Mouse (Mus musculus): ENCODE data around the gene Nob1.

Nob1 gene

GRCm38 (mm10) chr8:107424597-107425229 is at the start of gene Nob1:
Nob1 (minus strand) TSS chr8:107425051.
- DNase-seq (ENCODE audit: low spot score in 2 of 2): peak; percentile 97

- no peak for DNase-seq (ENCODE audit: low spot score in 2 of 2)
Measured at GRCm38 (mm10) chr8:107473369-107473768, 48.5 kb upstream of the Nob1 start.

DNA sequence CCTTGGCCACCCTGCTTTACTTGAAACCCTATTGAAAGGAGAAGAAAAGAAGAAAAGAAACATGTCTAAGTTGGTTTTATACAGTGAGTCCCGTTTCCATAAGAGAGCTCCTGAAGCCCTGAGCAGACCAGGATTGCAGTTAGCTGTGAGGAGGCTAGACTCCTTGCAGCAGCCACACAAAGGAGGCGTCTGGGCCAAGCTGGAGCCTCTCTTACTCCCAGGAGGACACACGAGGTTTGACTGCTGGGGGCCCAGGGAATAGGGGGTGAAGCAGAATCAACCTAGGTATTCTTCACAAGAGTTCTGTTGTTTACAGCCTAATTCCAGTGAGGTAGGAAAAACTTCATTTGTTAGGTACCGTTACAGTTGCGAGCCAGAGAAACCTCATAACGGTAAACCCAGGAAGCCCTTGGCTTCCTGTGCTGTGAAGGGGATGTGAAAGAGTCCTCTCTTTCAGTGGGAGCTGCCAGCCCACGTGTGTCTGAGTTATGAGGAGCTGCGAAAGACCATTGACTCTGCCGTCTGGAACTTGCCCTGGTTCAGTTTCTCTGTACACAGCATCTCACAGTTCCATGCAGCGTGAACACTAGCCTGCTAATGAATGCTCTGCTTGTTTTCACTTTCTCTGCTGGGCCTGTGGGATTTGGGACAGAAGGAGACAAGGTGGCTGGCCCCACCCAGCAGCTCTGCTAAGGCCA is 47.7 kb upstream of the Nob1 start:
- no peak for DNase-seq (ENCODE audit: low spot score in 2 of 2)

DNA sequence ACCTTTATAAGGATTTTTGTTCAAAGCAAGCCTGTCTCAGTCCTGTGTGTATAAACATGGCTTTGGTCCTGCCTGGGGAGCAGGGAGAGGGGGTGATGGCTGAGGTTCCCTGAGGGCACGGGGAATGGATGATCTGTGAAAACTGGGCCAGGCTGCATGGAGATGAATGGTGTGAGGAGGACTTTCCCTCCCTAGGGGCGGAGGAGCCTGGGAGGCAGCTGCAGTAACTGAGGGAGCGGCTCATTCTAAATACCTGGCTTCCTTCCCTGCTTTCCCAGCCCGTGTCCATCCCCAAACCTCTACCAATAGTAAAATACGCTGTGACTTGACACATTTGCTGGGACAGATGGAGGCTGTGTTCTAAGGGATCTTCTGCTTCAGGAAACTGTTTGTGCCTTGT is 45.5 kb upstream of the Nob1 start:
- DNase-seq (ENCODE audit: low spot score in 2 of 2): no peak

DNA sequence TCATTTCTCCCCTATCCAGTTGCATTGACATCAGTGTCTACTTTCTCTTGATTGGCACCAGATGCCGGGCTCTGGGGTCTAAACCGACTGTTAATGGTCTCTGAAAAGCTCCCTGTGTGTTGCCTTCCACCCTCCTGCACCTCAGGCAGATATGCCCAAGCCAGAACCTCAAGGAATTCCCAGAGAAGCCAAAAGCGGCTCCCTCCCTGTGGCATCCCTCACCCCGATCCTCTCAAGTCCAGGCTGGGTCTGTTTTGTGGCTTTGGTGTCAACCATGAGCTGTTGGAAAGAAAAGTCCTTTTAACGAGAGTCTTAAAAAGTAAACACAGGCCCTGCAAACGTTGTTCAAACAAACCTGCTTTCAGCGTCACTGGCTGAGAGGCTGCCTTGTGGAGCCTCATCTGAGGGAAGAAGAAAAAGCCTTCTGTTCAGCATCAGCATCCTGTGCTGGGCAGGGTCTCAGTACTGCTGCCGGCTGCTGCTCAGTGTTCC is 44.0 kb upstream of the Nob1 start:
- no peak for DNase-seq (ENCODE audit: low spot score in 2 of 2)

DNA sequence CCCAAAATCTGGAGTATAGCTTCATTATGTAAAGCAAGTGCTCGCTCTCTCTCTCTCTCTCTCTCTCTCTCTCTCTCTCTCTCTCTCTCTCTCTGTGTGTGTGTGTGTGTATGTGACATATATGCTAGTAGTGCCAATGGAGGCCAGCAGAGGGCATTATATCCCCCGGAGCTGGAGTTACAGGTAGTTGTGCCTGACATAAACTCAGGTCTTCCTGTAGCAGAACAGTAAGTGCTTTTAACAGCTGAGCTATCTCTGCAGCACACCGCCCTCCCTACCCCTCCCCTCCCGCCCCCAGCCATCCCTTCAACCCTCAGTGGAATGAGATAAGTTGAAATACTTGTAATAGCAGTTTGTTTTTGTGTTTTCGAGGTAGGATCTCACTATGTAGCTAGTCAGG is 41.8 kb upstream of the Nob1 start:
- no peak for DNase-seq (ENCODE audit: low spot score in 2 of 2)

GRCm38 (mm10) chr8:107465332-107465990 is 40.6 kb upstream of the Nob1 start:
- no peak for DNase-seq (ENCODE audit: low spot score in 2 of 2)

GRCm38 (mm10) chr8:107462423-107462822 is 37.6 kb upstream of the Nob1 start:
- no peak for DNase-seq (ENCODE audit: low spot score in 2 of 2)

GRCm38 (mm10) chr8:107458281-107458680 is 33.4 kb upstream of the Nob1 start:
- no peak for DNase-seq (ENCODE audit: low spot score in 2 of 2)

GRCm38 (mm10) chr8:107457725-107458124 is 32.9 kb upstream of the Nob1 start:
- no peak for DNase-seq (ENCODE audit: low spot score in 2 of 2)

GRCm38 (mm10) chr8:107455268-107455667 is 30.4 kb upstream of the Nob1 start:
- peak in 1 of 2 experiments; percentile 18 for DNase-seq (ENCODE audit: low spot score in 2 of 2)

GRCm38 (mm10) chr8:107453386-107453785 is 28.5 kb upstream of the Nob1 start:
- DNase-seq (ENCODE audit: low spot score in 2 of 2): no peak

DNA sequence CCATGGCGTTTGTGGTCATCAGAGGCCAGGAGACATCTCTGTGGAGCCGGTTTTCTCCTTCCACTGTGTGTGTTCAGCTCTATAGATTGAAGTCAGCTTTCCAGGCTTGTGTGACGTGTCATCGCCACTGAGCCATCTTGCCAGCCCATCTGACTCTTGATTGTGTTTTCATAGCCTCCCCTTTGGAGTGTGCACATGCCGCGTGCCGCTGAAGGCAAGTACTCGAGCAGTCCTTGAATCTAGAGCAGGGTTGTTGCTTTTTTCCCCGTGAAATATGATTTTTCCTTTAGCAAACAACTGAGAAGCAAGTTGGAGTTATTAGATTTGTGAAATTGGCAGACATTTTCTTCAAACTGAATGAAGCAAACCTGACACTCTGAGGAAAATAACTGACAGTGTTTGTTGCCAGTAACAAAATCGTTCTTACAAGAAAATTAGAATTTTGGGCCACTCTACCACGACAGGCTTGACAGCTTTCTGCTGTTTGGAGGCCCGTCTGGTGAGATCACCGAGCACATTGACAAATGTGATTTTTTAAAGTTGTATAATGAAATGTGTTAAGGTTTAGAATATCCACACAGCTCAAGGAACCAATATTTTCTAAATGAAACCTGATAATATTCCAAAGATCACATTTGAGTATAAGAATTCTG is 26.7 kb upstream of the Nob1 start:
- no peak for DNase-seq (ENCODE audit: low spot score in 2 of 2)

- DNase-seq (ENCODE audit: low spot score in 2 of 2): no peak
Measured at GRCm38 (mm10) chr8:107449655-107450054, 24.8 kb upstream of the Nob1 start.

GRCm38 (mm10) chr8:107449130-107449529 is 24.3 kb upstream of the Nob1 start:
- no peak for DNase-seq (ENCODE audit: low spot score in 2 of 2)

DNA sequence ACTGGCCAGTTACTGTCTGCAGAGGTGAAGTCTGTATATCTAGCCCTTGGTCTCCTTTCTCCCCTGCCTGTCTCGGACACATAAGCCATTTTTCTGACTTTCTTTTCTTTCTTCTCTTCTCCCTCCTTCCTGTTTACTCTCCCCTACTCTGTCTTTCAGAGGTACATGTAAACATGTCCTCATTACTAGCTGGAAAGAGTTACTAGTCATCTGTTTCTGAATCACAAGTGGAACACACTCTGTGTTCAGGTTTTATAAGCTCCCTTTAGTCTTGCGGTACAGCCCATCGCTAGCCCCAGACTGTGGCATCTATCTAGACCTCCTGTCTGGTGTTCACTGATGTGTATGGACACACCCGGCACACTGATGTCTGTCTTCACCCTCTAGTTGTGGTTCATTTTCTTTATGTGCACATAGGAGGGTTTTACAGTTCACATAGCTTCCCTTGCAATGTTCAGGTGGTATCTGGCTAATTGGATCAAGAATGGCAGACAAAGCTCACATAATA is 23.6 kb upstream of the Nob1 start:
- DNase-seq (ENCODE audit: low spot score in 2 of 2): no peak

DNA sequence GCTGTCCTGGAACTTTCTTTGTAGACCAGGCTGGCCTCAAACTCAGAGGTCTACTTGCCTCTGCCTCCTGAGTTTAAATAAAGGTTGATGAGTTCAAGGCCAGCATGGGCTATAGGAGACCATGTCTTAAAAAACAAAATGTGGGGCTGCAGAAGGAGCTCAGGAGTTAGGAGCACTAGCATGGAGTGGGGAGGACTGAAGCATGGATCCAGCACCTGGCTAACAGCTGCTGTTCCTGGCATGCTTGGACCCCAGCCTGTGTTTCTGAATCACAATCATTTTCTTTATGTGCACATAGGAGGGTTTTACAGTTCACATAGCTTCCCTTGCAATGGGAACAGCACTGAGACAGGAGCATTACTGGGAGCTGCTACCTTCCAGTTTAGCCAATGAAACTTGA is 22.9 kb upstream of the Nob1 start:
- DNase-seq (ENCODE audit: low spot score in 2 of 2): no peak

DNA sequence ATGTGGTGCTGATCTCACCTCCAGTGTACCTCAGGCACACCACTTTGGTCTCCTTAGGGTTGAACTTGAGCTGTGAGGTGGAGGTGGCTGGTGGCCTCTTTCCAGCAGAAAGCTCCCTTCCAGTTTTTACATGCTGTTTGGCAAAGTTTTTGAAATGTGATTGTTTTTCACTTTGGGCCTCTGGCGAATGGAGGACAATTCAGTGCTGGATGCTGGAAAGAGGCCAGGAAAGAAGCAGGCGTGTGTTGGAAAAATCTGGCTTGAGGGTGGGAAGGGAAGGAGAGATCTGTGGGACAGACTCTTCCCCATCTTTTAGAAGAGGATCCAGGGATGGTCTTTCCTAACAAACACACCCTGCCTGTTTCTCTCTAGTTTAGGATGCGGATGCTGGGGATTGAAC is 19.8 kb upstream of the Nob1 start:
- no peak for DNase-seq (ENCODE audit: low spot score in 2 of 2)

DNA sequence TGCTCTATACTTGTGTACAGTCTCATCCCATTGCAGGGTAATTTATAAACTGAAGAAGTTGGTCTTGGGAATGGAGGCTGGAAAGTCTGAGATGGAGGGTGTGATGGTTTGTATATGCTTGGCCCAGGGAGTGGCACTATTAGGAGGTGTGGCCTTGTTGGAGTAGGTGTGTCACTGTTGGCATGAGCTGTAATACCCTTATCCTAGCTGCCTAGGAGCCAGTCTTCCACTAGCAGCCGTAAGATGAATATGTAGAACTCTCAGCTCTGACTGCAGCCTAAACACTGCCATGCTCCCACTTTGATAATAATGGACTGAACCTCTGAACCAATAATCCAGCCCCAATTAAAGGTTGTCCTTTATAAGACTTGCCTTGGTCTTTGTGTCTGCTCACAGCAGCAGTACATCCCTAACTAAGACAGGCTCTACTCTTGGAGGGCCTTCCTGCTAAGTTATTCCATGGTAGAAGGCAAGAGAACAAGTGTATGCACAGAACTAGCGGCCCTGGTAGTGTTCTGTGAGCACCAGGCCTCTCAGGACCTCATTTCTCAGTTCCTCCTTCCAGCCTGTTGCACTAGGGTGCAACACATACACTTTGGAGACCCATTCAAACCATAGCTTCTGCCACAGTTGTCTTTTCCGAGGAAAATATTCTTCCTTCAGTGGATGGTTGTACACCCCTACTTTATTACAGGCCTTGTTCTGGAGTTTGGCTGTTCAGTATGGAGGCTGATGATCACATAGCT is 15.2 kb upstream of the Nob1 start:
- DNase-seq (ENCODE audit: low spot score in 2 of 2): no peak

GRCm38 (mm10) chr8:107437711-107438110 is 12.9 kb upstream of the Nob1 start:
- no peak for DNase-seq (ENCODE audit: low spot score in 2 of 2)

DNA sequence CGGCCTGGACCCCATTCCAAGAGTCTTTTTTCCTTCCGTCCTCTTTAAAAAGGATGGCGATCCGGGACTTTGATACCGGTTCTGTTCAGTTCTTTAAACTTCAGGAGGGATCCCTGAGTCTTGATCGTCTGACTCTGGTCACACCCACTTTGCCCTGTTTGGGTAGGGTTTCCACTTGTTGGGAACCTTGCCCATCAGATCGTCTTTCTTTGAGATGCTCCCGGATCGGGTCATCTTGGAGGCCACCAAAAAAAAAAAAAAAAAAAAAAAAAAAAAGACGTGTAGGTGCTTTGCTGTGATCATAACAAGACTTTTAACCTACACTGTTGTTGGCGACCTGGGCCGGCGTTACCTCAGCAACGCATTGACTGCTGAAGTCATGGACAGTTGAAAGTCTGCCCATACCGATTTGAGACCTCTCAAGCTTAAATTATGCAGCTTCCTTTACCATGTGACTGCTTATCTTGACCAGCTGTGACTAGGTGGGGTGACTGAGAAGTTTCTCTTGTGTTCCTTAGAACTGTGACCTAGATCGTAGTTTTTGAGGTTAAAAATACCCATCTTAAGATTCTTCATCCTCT is 12.1 kb upstream of the Nob1 start:
- DNase-seq (ENCODE audit: low spot score in 2 of 2): no peak
